Mouse (Mus musculus): Measurements from ENCODE around the gene Las1l. TPM values are rescaled to one million over a fixed set of nuclear protein-coding genes. Genes with fewer than 3 reads are reported as not detected.

The Las1l gene
- polyA plus RNA-seq (2012; rRNA removed; ENCODE audit: low replicate concordance) = 6.5 and 9.5 TPM in 2 replicates

DNA sequence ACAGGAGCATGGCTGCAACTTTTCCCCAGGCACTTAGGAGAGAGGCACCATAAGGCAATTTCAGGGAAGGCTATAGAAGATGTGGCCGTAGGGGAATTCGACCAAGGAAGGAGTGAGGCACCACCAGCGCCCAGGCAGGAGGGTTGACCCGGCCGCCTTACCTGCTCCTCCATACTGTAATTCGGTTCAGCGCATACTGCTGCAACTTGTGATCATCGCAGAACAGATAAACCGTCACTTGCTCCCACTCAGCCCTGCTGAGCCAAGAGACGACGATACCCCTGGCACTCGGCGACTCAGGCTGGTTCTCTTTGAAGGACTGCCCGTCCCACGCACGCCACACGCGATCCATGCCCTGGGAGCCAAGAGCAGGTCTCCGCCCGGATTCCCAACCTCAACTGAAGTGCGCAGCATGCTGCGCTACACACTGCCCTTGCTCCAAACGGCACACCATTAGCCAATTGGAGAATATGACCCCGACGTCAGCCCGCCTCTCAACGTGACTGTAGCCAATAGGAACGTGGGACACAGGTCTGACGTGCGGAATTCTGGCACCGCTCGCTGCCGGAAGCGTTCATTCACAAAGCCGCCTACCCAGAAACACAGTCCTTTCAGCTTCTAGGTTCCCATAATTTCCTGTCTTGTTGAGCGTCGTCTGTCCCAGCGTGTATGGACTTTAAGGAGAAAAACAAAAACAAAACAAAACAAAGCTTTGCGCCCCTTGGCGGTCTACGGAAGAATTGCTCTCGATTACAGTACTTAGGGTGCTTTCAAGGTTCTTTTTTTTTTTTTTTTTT lies at the start of gene Las1l:
Gene Las1l, minus strand, starts transcription at position 466 of the 797 bp plus-strand sequence.

Other genes starting within 250 kb of the Las1l start
- gene Zc3h12b, start 245.3 kb downstream of the Las1l start, polyA plus RNA-seq (2012; rRNA removed; ENCODE audit: low replicate concordance) = 0.35 and 0.80 TPM in 2 replicates
- 134 and 182 TPM in 2 replicates for gene Msn, start 139.1 kb upstream of the Las1l start, polyA plus RNA-seq (2012; rRNA removed; ENCODE audit: low replicate concordance)